Comparison of ENCODE assay signal across 8 mouse cellular contexts in the genomic region with DNA sequence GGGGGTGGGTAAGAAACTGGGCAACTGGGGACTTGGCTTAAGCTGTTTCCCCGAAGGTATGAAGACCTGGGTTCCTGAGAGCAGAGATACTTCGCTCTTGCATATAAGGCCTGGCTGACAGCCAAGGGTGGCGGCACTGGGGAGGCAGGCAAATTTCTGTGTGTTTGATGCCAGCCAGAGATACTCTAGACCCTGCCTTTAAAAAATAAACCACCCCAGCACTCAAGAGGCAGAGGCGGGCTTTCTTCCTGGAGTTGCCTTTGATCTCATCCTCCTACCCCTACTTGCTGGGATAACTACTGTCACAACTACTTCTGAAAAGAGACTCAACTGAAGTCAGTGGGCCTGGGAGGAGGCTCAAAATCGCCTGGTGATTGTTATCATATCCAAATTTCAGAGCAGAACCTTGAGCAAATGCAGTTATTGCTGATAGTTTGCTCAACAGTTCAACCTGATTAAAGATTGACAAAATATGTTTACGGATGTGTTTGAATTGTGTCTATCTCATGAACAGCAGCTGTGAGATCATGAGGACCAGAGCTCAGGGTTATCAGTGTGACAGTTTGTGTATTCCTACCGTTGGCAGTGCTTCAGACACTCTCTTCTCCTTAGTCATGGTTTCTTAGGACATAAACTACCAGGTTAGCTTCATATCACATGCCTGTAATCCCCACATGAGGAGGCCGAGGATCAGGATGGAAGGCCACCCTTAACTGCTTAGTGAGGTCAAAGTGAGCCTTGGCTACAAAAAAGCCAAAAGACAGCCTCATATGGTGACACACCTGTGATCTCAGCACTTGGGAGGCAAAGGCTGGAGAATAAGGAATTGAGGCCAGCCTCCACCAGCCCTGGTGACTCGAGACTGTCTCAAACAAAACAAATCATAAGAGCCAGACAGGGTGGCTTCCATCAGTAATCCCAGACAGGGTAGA. TPM values are rescaled to one million over a fixed set of nuclear protein-coding genes. Genes with fewer than 3 reads are reported as not detected.
DNase-seq lines count a peak whose midpoint lies in the region; ATAC-seq and TF ChIP-seq lines count a peak whose summit lies in the region.

No protein-coding gene starts in this region.

- ATAC-seq in forebrain, embryonic 14.5 days = no peak
- no peak for ATAC-seq in stomach, postnatal 0 days (ENCODE audit: low FRiP score, low TSS enrichment)

- no peak overlapping the region for H3K4me3 ChIP-seq in bone marrow, adult 2 months (replicated peaks; ENCODE audit: control insufficient read depth, low read depth, low read length)
- H3K4me3 ChIP-seq in forebrain, embryonic 14.5 days (ENCODE audit: low read depth, low read length) = no peak overlapping the region
- H3K4me3 ChIP-seq in stomach, postnatal 0 days (ENCODE audit: low read depth, low read length) = no peak overlapping the region; the same call in 1 of the 2 replicates

- no peak for TF ChIP-seq POLR2A in bone marrow, adult 2 months (IDR thresholded peaks at IDR 0.05; ENCODE audit: borderline replicate concordance, control insufficient read depth, low read depth, low read length)

- WGBS in bone marrow, adult 2 months = 47% methylated on average over 9 of the region's 9 CpGs
- WGBS in forebrain, embryonic 14.5 days = 65% methylated on average over 9 of the region's 9 CpGs
- WGBS in stomach, postnatal 0 days = 44% methylated on average over 9 of the region's 9 CpGs

- no peaks in the 10 kb centered on the region for H3K27me3 ChIP-seq in forebrain, embryonic 14.5 days (replicated peaks; ENCODE audit: control insufficient read depth, insufficient read depth, low read length)
- H3K27me3 ChIP-seq in stomach, postnatal 0 days (ENCODE audit: control insufficient read depth, insufficient read depth, low read length) = no peaks in the 10 kb centered on the region

- H3K9me3 ChIP-seq in forebrain, embryonic 14.5 days (replicated peaks; ENCODE audit: control insufficient read depth, low read length) = no peaks in the 10 kb centered on the region
- no peaks in the 10 kb centered on the region for H3K9me3 ChIP-seq in stomach, postnatal 0 days (ENCODE audit: control insufficient read depth, low read length)

- peak overlapping the region; percentile 72 for H3K9ac ChIP-seq in forebrain, embryonic 14.5 days (ENCODE audit: low read length)
- peak overlapping the region; percentile 70; the same call in 1 of the 2 replicates for H3K9ac ChIP-seq in stomach, postnatal 0 days (ENCODE audit: low read length)

- no peaks in the 10 kb centered on the region for H3K36me3 ChIP-seq in forebrain, embryonic 14.5 days (ENCODE audit: control insufficient read depth, insufficient read depth, low read length)
- H3K36me3 ChIP-seq in stomach, postnatal 0 days (ENCODE audit: control insufficient read depth, insufficient read depth, low read length) = no peaks in the 10 kb centered on the region

- TF ChIP-seq CTCF in bone marrow, adult 2 months (IDR thresholded peaks at IDR 0.05; ENCODE audit: control insufficient read depth, insufficient read depth, low read length) = no peak
- TF ChIP-seq CTCF in stomach, postnatal 0 days (IDR thresholded peaks at IDR 0.05; ENCODE audit: low read depth) = no peak

- H3K27ac ChIP-seq in bone marrow, adult 2 months (ENCODE audit: control insufficient read depth, insufficient read depth, low read depth, low read length, poor library complexity) = peak overlapping the region; percentile 95
- H3K27ac ChIP-seq in forebrain, embryonic 14.5 days (ENCODE audit: low read depth, low read length) = 0 out of 2 replicates have a peak overlapping the region, but pooled peaks have one; percentile 70
- H3K27ac ChIP-seq in stomach, postnatal 0 days (replicated peaks) = peak overlapping the region; percentile 90

- DNase-seq in layer of hippocampus, postnatal 10 days (ENCODE audit: low spot score in 2 of 2) = peak; percentile 28 to 35
- no peak for DNase-seq in layer of hippocampus, adult 18-20 months (ENCODE audit: low spot score in 2 of 2)
- DNase-seq in forebrain, embryonic 14.5 days (ENCODE audit: low spot score) = peak; percentile 9
- peak; percentile 75 for DNase-seq in kidney, adult 9 months
- DNase-seq in lung, postnatal 36 days = peak; percentile 34
- DNase-seq in stomach, postnatal 0 days (ENCODE audit: low spot score) = peak; percentile 51
- DNase-seq in embryo, embryonic 9.5 days (ENCODE audit: extremely low spot score) = no peak

- no peak for TF ChIP-seq EP300 in stomach, postnatal 0 days (optimal IDR thresholded peaks at IDR 0.05)

- peaks cover 2% of the 10 kb centered on the region; the same call in 1 of the 2 replicates for H3K4me1 ChIP-seq in bone marrow, adult 2 months (ENCODE audit: control insufficient read depth, insufficient read depth, low read length)
- peaks cover 20% of the 10 kb centered on the region for H3K4me1 ChIP-seq in forebrain, embryonic 14.5 days (ENCODE audit: control insufficient read depth, insufficient read depth, low read length)
- H3K4me1 ChIP-seq in stomach, postnatal 0 days (replicated peaks; ENCODE audit: control insufficient read depth, insufficient read depth) = no peaks in the 10 kb centered on the region

- peak overlapping the region; percentile 78 for H3K4me2 ChIP-seq in forebrain, embryonic 14.5 days (ENCODE audit: low read length)
- peak overlapping the region; percentile 68; the same call in 1 of the 2 replicates for H3K4me2 ChIP-seq in stomach, postnatal 0 days (replicated peaks; ENCODE audit: low read depth)

RNA-seq across cellular contexts. Expression of gene D17Wsu92e, which starts 1.2 kb away (rescaled TPM):
- total RNA-seq in layer of hippocampus, postnatal 10 days (2021) = 100 to 1,000 TPM in 1 of 2 experiments, 10 to 100 TPM in 1; 99.8 to 105 TPM
- total RNA-seq in layer of hippocampus, adult 18-20 months (2021) = 100 to 1,000 TPM; 199 TPM
- polyA plus RNA-seq in bone marrow, adult 2 months (2011; ENCODE audit: insufficient read depth, insufficient read length, low replicate concordance, missing spikeins) = 67.3 and 80.9 TPM in 2 replicates
- 9.8 and 10.2 TPM in 2 replicates for polyA plus RNA-seq in forebrain, embryonic 14.5 days (2014; fragmentation: Nextera tagmentation; extraction: Ambion mirVana)
- polyA plus RNA-seq in stomach, postnatal 0 days (2015; fragmentation: Nextera tagmentation; extraction: Ambion mirVana) = 23.3 and 25.4 TPM in 2 replicates

RNA-seq across cellular contexts. Expression of gene Snrpc, which starts 16.3 kb away (rescaled TPM):
- total RNA-seq in layer of hippocampus, postnatal 10 days (2021) = 10 to 100 TPM; 77.2 to 83.4 TPM
- total RNA-seq in layer of hippocampus, adult 18-20 months (2021) = 10 to 100 TPM; 44.8 to 51.7 TPM
- 49.4 and 74.7 TPM in 2 replicates for polyA plus RNA-seq in bone marrow, adult 2 months (2011; ENCODE audit: insufficient read depth, insufficient read length, low replicate concordance, missing spikeins)
- 301 and 338 TPM in 2 replicates for polyA plus RNA-seq in forebrain, embryonic 14.5 days (2014; fragmentation: Nextera tagmentation; extraction: Ambion mirVana)
- polyA plus RNA-seq in stomach, postnatal 0 days (2015; fragmentation: Nextera tagmentation; extraction: Ambion mirVana) = 163 and 179 TPM in 2 replicates

RNA-seq across cellular contexts. Expression of gene Uhrf1bp1, which starts 34.6 kb away (rescaled TPM):
- total RNA-seq in layer of hippocampus, postnatal 10 days (2021) = 10 to 100 TPM; 19.5 to 22.7 TPM
- 10 to 100 TPM; 13.7 to 14.5 TPM for total RNA-seq in layer of hippocampus, adult 18-20 months (2021)
- 5.9 and 7.9 TPM in 2 replicates for polyA plus RNA-seq in bone marrow, adult 2 months (2011; ENCODE audit: insufficient read depth, insufficient read length, low replicate concordance, missing spikeins)
- 4.3 and 5.3 TPM in 2 replicates for polyA plus RNA-seq in forebrain, embryonic 14.5 days (2014; fragmentation: Nextera tagmentation; extraction: Ambion mirVana)
- polyA plus RNA-seq in stomach, postnatal 0 days (2015; fragmentation: Nextera tagmentation; extraction: Ambion mirVana) = 1.3 and 1.4 TPM in 2 replicates

Comparison
In these comparisons a context has a peak if more than half of its experiments do, and no peak if none do; other contexts are left out.
1. DNase-seq: peak in layer of hippocampus, postnatal 10 days (2 of 2), forebrain, embryonic 14.5 days (single experiment), kidney, adult 9 months (single experiment), lung, postnatal 36 days (single experiment) and stomach, postnatal 0 days (single experiment); none in layer of hippocampus, adult 18-20 months (0 of 2) and embryo, embryonic 9.5 days (single experiment).
2. Peak in every context shown above with its lines, with median percentiles within 50 percentile points of each other: H3K27ac ChIP-seq.